Comparison of ENCODE assay signal across 22 mouse cellular contexts in the genomic region with DNA sequence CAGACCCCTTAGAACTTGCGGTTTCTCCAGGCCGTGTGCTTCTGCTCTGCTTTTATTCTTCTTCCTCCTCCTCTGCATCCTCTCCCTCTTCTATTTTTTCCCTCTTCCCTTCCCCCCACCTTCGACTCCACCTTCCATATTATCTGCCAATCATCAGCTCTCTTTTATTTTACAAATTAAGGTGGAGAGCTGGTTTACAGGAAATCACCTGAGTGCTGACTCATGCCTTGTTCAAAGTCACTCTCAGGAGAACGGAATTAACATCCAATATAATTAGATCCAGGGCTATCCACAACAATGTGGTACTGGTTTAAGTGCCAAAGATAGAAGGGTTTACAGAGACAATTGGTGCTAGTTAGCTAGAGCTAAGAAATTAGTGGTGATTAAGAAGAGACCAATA.
"Had no signal": no experiment of that assay in that cellular context is flagged by ENCODE, and none has a peak within 500 bp of the region (broad histone marks: within the 10 kb centered on the region; RNA-seq: fewer than 3 reads in every experiment).

No protein-coding gene starts in this region.

- H3K27me3 ChIP-seq: embryonic facial prominence, embryonic 12.5 days; embryonic facial prominence, embryonic 13.5 days; embryonic facial prominence, embryonic 15.5 days; forebrain, embryonic 12.5 days; forebrain, embryonic 13.5 days; forebrain, embryonic 15.5 days had no signal

- DNase-seq: cerebellum, postnatal 25 days; cerebellum, postnatal 36 days; embryo, embryonic 11 days; gastrocnemius, adult 2 months; gastrocnemius, postnatal 10 days; gastrocnemius, postnatal 14 days; gastrocnemius, postnatal 25 days; gastrocnemius, postnatal 36 days; heart, adult 11 months; heart, adult 18-20 months; heart, adult 2 months had no signal

- H3K9me3 ChIP-seq: embryonic facial prominence, embryonic 10.5 days; embryonic facial prominence, embryonic 12.5 days; embryonic facial prominence, embryonic 13.5 days; embryonic facial prominence, embryonic 15.5 days; forebrain, embryonic 10.5 days; forebrain, embryonic 12.5 days; forebrain, embryonic 13.5 days; heart, embryonic 10.5 days had no signal

- H3K27ac ChIP-seq: embryonic facial prominence, embryonic 10.5 days; embryonic facial prominence, embryonic 12.5 days; embryonic facial prominence, embryonic 13.5 days; embryonic facial prominence, embryonic 15.5 days; forebrain, embryonic 10.5 days; forebrain, embryonic 12.5 days; forebrain, embryonic 13.5 days; forebrain, embryonic 15.5 days; gastrocnemius, adult 2 months; heart, adult 2 months; heart, embryonic 10.5 days had no signal

- H3K9ac ChIP-seq: embryonic facial prominence, embryonic 12.5 days; embryonic facial prominence, embryonic 13.5 days; embryonic facial prominence, embryonic 15.5 days; forebrain, embryonic 12.5 days; forebrain, embryonic 13.5 days; forebrain, embryonic 15.5 days; forebrain, postnatal 0 days had no signal

- H3K4me3 ChIP-seq: embryonic facial prominence, embryonic 10.5 days; embryonic facial prominence, embryonic 12.5 days; embryonic facial prominence, embryonic 13.5 days; embryonic facial prominence, embryonic 15.5 days; erythroblast, embryonic 14.5 days; forebrain, embryonic 10.5 days; forebrain, embryonic 12.5 days; forebrain, embryonic 13.5 days; forebrain, embryonic 15.5 days; gastrocnemius, adult 2 months; heart, adult 2 months; heart, embryonic 10.5 days had no signal

- H3K4me1 ChIP-seq: embryonic facial prominence, embryonic 10.5 days; embryonic facial prominence, embryonic 12.5 days; embryonic facial prominence, embryonic 13.5 days; embryonic facial prominence, embryonic 15.5 days; forebrain, embryonic 12.5 days; forebrain, embryonic 13.5 days; heart, embryonic 10.5 days had no signal

- H3K36me3 ChIP-seq: embryonic facial prominence, embryonic 10.5 days; embryonic facial prominence, embryonic 12.5 days; embryonic facial prominence, embryonic 13.5 days; embryonic facial prominence, embryonic 15.5 days; forebrain, embryonic 10.5 days; forebrain, embryonic 12.5 days; forebrain, embryonic 15.5 days; heart, embryonic 10.5 days had no signal
